Mouse (Mus musculus) kidney, adult 9 months (tissue): ENCODE results near the gene Them7.
A peak's percentile ranks its signal among the peaks of the same experiment; 100 is the strongest.

Experiments used
- DNase-seq: peaks from one replicate; pipeline ENCODE4 v3.0.0; 2022

The Them7 gene

DNA sequence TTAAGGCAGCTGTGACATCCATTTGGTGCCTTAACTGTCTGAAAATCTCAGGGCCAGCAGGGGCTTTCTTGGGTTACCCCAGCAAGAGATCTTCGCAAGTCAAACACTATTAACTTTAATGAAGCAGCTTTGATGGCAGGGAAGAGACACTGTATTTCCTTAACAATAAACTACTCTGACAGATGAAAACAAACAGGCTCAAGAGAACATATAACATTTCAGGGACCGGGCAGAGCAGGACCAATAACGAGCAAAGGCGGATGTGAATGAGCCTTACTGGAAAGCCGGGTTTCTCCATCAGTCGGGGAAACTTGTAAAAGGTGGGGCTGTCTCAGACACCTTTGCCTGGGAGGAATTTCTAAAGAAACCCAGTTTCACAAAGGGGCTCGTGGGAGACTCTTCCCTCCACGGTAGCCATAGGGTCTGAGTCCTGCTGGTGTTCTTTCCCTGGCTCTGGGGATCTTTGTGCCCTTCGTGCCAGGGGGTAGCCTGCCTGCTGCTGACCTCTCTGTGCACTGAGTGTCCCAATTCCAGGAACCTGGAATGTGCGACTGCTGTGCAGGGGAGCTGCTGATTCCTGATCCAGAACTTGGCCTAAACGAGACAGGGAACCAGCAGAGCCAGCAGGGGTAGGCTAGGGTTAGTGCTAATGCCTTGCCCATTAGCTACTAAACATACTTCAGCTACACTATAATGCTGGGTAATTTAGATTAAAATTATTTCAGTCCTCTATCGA, 11.4 kb downstream of the Them7 start:
- peak; percentile 80 for DNase-seq

DNA sequence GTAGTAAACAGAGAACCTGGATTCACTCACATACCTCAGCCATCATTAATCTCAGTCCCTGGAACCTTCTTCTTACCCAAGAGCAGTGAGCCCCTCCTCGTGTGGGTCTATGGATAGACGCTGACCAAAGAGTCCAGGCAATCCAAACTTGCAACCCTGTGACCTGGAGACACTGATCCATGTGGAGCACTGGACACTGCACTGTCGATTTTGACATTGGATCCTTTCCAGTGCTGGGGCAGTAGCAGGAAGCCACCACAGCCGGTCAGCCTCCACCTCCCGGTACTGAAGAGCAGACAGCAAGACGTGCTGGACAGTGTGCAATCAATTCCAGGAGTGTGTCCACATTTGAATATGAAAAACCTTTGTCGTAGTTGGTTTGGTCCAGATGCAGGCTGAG, 13.3 kb downstream of the Them7 start:
- DNase-seq: peak; percentile 55

DNA sequence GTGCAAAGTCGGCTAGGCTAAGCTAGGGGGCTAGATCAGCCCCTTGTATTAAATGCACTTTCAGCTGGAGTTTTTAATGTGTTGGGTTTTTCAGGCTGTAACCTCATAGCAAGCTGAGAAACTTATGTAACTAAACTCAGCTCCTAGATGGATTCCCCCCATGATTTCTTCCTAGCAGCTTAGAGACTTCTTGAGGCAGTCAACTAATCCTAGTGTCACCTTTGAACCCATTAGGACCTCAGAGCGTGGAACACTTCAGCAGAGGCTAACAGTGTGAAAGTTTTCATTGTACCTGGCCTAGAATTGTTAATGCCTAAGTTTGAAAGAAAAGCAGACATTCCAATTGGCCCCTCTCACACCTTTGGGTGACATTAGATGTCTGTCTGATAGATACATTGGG, 13.7 kb downstream of the Them7 start:
- DNase-seq: peak; percentile 56

DNA sequence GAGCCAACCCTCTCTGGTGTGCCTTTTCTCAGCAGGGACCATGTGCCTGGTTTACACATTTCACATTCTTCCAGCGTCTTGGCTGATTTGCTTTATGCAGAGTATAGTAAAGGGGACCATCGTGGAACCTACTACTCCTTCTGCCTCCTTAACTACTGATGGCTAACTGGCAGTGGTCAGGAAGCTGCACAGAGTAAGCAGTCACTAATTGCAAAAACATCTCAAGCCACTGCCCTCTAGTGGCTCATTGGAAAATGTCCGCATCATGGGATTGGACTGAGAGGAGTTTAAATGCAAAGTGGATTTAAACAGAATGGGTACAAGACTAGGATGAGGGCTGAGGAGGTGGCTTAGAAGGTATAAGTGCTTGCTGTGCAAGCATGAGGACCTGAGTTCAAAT, 14.7 kb downstream of the Them7 start:
- peak; percentile 65 for DNase-seq

DNA sequence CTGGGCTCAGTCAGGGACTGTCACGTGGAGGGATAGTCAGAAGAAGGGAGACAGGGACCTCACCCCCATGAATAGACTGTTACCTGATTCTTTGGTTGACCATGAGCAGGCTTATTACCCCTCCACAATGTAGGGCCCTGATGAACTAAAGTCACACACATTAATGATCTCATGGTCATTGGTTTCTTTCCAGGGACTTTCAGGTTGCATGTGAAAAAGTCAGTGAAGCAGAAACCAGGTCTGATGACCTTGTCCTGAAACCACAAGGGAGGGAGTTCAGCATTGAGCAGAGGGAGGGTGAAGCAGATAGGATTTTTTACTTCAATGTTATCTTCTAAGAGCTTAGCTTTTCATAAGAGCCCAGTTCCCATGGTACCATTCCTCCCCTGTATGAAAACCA, 16.5 kb downstream of the Them7 start:
- peak; percentile 67 for DNase-seq

DNA sequence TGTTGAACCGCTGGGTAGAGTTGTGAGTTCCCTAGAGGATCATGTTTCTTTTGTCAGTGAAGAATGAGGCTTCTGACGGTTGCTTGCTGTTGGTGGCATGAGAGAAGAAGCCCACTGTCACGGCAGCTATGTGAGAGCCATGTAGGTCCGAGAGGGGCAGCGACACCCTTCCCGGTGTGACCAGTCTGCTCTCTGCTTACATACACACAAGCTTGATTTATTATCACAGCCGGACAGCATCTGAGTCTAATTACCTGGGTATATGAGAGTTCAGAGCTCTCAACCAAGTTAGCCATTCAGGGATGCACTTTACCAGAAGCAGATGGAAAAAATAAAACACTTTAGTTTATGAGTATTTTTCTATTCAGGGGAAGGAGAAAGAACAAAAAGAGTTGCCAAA, 18.8 kb downstream of the Them7 start:
- no peak for DNase-seq

DNA sequence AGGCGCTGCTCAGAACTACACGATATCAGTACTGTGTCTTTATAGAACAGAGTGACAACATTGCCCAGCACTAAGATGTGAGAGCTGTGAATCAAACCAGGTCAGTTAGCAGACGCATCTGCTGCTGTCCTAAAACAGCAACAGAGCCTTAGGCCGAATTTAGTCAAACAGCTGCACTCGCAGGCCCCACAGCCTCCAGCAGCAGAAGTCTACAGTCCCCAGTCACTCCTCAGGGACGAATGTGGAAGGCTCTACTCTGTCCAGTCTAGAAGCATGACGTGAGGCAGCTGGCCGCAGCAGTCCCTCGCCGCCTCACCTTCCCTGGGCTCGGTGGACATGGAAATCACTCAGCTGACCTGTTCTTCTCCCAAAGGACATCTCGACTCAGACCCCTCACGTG, 20.6 kb downstream of the Them7 start:
- DNase-seq: no peak

DNA sequence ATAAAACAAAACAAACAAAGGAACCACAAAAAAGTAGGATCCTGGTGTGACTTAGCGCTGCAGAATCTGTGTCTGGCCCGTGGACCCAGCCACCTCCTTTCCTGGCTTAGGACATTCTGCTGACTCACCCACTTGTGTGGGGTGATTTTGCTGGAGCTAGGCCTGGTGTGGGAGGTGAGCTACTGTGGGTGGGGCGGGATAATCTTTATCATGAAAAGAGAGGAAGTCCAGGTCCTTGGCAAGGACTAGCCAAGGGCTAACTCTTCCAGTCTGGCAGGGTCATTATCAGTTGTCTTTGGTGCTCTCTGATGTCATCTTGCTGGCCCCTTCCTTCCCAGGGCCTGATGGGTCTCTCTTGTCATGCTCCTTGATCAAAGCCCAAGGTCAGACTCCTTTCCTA, 27.9 kb downstream of the Them7 start:
- DNase-seq: peak; percentile 32

DNA sequence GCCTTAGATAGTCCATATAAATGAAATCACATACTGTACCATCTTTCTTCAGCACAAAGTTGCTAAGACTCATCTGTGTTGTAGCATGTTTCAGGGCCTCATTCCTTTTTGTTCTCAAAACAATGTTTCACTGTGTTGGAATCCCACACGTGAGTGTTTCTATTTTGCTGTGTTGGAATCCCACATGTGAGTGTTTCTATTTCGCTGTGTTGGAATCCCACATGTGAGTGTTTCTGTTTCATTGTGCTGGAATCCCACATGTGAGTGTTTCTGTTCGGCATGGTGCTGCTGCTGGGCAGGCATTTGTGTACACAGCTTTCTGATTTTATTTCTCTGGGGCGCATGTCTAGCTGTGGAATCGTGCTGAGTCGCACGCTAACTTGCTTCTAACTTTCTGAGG, 28.7 kb downstream of the Them7 start:
- no peak for DNase-seq

DNA sequence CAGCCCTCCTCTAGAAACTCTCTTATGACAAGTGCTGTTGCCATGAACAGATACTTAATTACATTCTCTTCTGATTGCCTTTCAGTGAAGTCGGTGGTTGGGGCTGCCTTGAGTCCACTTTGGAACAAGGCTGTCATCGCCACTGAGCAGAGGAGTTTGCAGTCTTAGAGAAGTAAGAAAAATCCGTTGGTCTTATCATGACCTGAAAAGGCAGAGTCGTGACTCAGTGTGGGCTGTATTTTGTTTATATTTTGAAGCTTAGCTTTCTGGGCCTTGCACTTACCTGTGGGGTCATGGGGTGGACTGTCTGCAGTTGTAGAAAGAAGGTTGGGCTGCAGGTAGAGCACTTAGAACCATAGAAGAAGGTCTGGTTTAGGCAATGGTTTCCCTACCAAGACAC, 31.3 kb downstream of the Them7 start:
- no peak for DNase-seq

DNA sequence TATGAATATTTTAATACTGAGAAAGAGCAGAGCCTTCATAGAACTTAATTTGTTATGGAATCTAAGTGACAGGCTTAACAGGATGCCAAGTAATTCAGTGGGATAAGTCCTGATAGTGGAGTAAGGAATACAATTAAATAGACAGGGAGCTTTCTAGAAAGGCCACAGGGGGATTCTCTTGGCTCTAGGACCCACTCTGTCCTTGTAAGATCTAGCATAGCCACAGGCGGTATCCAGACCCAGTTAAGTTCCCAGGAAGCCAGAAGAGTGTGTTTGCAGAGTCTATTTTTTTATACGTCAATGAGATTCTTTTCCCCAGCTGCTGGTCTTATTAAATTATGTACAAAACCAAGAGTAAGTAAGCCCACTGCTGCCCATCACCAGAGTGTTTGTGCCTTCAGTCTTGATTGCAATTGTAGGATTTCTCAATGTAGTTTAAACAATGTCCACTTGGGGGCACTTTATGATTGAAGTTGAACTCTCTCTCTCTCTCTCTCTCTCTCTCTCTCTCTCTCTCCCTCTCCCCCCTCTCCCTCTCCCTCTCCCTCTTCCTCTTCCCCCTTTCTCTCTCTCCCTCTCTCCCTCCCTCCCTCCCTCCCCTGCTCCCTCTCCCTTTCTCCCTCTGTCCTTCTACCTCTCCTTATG, 32.4 kb downstream of the Them7 start:
- peak; percentile 28 for DNase-seq

DNA sequence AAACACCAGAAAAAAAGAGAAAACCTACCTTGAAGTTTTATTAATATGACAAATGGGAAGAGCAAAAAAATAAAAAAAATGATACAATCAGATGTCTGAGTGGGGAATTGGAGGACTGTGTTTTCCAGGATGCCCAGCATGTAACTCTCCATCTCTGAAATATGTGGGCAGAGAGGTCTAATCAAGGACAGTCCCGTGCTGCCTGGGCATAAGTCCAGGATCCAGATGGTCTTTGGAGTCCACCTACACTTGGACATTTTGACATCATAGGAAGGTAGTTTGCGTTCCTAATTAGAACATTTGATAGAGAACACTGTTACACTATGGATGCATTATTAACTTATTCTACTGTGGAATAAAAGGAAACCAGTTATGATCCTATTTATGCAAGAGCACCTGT, 33.3 kb downstream of the Them7 start:
- DNase-seq: no peak

DNA sequence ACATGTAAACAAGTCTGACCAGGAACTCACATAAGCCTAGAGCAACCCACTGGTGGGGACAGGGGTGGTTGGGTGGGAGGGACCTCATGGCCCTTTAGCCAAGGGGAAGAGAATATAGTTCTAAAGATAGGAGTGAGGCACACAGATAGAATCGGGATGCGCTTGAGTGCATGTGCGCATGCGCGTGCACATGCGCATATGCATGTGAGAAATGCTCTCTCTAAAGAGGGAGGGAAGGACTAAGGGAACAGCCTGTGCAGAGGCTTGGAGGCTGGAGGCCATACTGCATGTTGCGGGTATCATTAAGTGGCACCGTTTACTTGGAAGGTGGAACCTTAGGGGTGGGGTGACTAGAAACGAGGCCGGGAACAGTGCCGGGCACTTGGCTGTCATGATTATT, 37.2 kb downstream of the Them7 start:
- DNase-seq: no peak

DNA sequence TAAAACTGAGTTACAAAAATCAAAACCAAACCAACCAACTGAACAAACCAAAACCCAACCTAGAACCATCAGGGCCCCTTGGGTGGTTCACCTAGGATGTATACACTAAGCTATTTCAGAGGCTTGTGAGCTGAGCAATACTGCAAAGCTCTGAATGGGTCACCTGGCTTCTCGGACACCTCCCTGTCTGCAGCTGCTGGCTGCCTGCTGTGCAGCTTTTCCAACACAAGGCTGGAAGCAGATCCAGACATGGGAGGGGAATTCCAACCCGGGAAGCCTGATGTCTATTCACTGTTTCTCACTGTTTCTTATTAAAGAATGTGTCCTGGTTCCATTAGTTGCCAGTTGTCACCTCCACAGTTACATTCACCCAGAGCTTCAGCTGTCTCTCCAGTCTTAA, 39.1 kb downstream of the Them7 start:
- DNase-seq: no peak

DNA sequence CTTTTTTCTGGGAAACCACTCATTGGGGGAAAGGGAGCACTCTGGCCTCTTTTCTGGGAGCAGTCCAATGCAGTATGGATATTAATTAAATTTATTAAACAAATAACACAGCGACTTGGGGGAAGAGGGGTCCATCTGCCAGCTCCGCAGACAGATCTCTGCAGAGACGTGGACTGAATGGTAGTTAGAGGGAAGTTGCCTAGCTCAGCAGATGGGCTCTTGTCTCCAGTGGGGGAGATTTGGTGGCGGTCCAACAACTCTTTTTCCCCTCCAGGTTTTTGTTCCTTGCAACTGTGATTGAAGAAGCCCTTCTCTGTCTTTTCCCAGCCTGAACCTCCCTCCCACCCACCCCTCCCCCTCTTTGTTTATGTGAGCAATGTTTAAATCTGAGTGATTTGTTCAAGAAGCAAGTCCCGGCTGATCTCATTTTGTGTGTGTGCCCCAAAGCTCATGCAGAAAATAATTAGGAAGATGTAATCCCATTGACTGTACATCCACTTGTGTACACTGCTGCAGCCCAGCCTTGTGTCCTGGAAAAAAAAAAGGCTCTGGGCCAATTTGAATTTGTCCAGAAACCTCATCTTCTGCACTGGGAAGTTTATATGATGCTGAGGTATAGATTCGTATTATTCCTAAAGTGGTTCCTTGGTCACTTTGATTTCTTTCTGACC, 58.4 kb downstream of the Them7 start:
- DNase-seq: no peak

DNA sequence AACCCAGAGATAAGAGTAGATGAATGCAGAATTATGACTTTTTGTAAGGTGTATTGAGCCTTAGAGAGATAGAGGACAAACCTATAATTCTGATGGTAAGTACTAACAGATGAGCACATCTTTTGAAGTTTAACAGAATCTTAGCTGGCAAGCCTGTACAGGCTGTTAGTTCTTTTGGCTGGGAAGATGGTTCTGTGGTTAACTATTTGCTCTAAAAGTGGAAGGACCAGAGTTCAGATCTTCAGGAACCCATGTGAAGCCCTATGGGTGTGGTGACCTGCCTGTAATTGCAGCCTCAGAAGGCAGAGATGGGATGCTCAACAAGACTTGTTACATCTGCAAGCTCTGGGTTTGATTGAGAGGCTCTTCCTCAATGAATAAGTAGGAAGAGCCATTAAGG, 59.7 kb downstream of the Them7 start:
- peak; percentile 61 for DNase-seq

DNA sequence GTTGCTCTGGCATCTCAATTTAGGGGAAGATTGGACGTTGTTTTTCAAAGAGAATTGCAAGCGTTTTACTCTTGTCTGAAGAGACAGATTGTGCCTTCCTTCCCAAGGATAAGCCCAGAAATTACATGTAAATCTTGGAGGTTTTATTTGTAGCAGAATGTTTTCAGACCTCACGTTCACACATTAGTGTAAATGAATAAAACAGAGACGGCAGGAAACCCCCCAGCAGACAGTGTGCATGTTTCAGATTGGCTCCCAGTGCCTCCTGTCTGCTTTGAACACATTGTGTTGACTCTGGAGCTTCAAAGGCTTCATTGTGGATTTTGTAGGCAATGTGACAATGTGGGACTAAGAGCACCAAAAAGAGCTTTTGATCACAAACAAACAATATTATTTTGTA, 60.7 kb downstream of the Them7 start:
- no peak for DNase-seq

DNA sequence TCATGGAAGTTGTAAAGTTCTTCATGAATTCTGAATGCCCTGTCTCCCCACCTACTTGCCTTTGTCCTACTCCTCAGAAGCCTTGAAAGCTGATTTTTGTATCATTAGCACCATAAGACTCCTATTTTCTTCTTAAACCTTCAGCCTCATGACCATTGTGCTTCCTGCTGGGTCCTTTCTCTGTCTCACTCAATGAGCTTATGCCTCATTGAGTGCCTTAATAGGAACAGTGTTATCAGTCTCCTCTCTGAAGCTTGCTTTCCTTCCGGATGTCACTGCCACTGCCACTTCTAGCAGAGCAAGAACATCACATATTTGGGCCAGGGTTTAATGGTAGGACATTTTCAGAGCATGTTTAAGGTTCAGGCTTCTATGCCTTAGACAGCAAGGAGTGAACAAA, 71.7 kb downstream of the Them7 start:
- no peak for DNase-seq

DNA sequence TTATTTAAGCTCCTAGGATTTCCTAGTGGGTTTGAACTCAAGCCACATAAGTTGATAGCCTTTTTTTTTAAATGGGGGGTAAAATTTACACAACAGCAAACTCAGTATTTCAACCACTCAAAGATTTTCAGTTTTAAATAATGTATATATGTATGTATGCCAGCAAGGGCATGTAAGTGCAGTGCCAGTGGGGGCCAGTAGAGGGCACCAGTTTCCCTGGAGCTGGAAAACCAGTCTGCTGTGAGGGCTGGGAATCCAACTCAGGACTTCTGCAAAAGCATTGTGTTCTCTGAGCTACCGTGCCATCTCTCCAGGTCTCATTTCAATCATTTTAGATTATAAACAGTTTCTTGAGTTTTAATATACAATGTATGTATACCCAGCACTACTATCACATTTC, 74.8 kb downstream of the Them7 start:
- DNase-seq: peak; percentile 12

DNA sequence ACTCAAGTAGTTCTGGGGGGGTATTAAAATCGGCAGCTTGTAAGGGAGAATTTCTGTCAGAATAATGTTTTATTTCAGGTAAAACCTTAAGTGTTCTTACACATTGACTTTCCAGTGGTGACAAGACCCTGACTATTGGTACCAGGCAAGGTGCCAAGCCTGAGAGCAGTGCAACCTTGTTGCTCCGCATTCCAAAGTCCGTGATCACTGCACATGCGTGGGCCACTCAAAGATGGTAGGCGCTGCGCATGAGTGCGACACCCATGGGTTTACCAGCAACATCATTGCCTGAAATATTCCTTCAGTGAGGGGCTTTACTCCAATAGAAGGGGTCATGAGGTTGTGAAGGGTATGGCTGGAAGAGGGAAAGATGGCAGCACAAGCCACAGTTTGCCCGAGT, 77.0 kb downstream of the Them7 start:
- DNase-seq: peak; percentile 25

DNA sequence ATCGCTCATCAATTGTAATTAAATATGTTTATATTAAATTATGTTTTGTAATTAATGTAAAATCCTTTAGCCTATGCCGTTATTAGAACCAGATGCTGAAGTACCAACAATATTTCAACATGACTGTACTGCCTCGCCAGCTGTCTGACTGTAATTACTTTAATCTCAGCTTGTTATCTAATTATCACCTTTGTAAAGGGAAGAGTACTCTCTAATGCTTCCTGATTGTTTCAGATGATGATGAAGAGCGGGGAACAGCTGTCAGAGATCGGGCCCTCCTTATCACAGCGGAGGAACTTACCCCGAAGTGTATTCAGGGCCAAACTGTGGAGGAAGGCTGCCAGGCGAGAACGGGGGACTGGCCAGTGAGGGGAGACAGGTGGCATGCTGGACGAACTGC, 77.4 kb downstream of the Them7 start:
- DNase-seq: no peak

DNA sequence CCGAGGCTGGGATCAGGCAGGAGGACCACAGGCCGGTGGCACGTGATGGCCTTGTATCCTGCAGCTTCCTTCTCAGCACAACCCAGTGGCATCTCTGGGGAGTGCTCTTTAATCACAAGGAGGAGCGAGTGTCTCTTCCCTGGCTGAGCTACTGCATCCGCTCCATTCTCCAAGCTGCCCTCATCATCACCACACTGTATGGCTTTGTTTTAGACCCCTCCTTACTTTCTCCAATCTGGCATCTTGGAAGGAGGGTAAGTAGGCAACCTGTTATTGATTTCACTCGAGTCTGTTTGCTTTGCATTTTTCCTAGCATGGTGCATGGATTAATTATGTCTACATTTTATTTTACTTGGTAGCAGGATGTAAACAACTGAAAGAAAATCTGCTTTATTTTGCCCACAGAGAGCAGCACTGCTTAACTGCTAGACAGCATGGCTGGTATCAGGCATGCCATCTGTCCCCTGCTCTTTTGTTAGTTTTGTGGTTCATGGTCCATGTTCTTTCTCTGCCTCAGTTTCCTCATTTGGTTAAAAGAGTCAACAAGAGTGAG, 79.9 kb downstream of the Them7 start:
- DNase-seq: no peak

DNA sequence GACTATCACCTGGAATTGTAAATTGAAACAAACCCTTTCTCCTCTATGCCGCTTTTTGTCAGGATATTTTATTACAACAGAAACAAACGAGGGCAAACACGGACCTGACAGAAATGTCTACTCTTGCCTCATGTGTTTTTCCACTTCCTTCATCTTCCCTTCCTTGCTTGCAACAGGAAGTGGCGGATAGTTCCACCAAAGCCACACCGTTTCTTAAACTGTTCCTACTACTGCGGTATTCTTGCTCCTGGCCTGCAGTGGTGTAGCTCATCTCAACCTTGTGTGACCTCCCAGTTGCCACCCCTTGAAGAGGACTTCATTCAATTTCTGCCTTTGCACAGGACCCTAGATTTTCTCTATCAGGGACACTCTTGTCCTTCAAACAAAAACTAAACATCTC, 81.8 kb downstream of the Them7 start:
- DNase-seq: no peak

DNA sequence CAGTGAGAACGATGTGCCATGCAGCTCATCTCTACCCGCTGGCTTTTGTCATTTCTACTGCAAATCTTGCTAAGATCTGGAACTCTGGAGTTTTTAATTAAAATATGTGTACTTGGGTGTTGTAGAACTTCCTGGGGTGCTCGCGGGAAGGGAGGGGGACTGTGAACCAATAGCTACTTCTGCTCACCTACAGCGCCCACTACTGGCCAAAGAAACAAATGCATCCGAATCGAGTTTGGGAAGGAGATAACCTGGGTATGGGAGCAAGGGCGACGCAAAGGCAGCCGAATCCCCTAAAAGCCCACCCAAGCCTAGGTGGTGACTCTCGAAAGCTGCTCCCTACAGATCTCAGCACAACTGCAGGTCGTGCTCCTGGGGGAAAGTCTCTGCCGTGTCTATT, 87.3 kb downstream of the Them7 start:
- DNase-seq: peak; percentile 31
